Mouse (Mus musculus) brain, embryonic 14.5 days (tissue): ENCODE data around the gene Rapgefl1.

ENCODE experiments used
- CTCF ChIP-seq: fragments of 200-500 bp; IDR thresholded peaks from 2 replicates; pipeline ENCODE4 v1.5.1; 2012; ENCODE audit warnings: inconsistent platforms, mild to moderate bottlenecking, moderate library complexity, borderline replicate concordance; ENCODE audit not compliant: insufficient read depth, insufficient read length; ENCODE audit errors: extremely low read depth
- POLR2A ChIP-seq: fragments of 200-500 bp; IDR thresholded peaks from 2 replicates; pipeline ENCODE4 v1.6.1; 2012; ENCODE audit warnings: mild to moderate bottlenecking, inconsistent platforms, borderline replicate concordance; ENCODE audit not compliant: poor library complexity, insufficient read depth, insufficient read length, severe bottlenecking; ENCODE audit errors: extremely low read depth

- TF ChIP-seq CTCF (no peak), POLR2A (no peak)
These were observed 53.4 kb downstream of the Rapgefl1 start for GRCm38 (mm10) chr11:98889977-98890376.
